Mouse (Mus musculus) erythroid progenitor cell, adult 5-6 weeks (primary cell): ENCODE results near the gene Gm21870. TPM values are rescaled to one million over a fixed set of nuclear protein-coding genes. Genes with fewer than 3 reads are reported as not detected.
"Not testable (repeated sequence)": the region's sequence is repeated elsewhere in the genome, so short reads cannot be mapped to it uniquely, and the experiment has no call there.

Experiments used
- ATAC-seq: replicated peaks from 2 replicates; pipeline ENCODE4 v1.8.0; 2016; ENCODE audit warnings: moderate number of reproducible peaks, mild to moderate bottlenecking, moderate TSS enrichment, inconsistent platforms; ENCODE audit not compliant: poor library complexity, low FRiP score, severe bottlenecking
- total RNA-seq, 2 experiments: library from RNA; stranded (forward) in 1 of 2; stranded (reverse) in 1 of 2; fragments of 150-400 nt in 1 of 2; fragments of 186-747, 209-891 nt in 1 of 2; gene quantifications; 2 replicates each; pipeline versions ENCODE4 v1.2.3 to v1.2.4; 2015 to 2017; ENCODE audit warnings: low replicate concordance in 2 of 2

Gm21870 gene
- total RNA-seq (2015; ENCODE audit: low replicate concordance) (not detected in 2 replicates), total RNA-seq (2017; ENCODE audit: low replicate concordance) (not detected in 2 replicates)

DNA sequence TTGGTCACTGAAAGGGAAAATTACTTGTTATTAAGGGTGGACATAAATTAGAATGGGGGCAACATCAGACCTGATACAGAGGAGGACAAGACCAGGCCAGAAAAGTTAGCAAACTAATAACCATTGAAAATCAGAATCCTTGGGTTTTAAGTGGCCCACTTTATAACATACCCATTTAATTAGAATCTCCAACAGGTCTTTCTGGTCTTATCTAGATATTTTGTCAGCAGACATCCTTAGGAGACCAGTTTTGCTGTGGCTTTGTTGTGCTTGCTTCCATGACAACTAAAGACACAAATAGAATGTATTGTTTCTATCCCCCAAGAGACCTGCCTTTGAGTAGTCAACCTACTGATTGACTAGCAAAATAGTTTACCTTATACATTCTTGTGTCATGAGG, at the start of gene Gm21870:
Gene Gm21870 (minus strand): TSS at position 101 of the 400 bp plus-strand sequence.
- ATAC-seq = not testable (repeated sequence)

DNA sequence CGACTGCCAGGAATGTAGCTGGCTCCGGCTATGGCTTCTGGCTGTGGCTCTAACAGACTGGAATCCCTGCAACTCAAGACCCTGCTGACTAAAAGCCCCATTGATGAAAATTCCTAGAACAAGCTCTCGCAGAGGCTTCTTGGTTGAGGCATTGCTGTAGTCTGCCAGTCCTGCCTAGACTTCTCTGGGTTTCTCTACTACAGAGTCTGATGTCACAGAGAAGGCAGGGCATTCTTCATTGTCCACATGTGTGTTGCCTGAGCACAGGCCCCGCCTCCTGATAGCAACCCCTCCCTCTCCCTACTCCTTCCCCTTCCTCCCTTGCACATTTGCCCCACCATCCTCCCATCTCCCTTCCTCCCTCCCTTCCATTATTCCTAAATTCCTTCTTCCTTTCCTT, 30.2 kb downstream of the Gm21870 start, which contains the start of gene Btbd35f6:
Gene Btbd35f6 (minus strand): TSS at position 101 of the 400 bp plus-strand sequence.
- ATAC-seq = not testable (repeated sequence)

Other genes with a start within 250 kb of the Gm21870 start
- not detected in 2 replicates for gene Btbd35f6, start 30.3 kb downstream of the Gm21870 start, total RNA-seq (2015; ENCODE audit: low replicate concordance)
- gene Btbd35f6, start 30.3 kb downstream of the Gm21870 start, total RNA-seq (2017; ENCODE audit: low replicate concordance) = not detected in 2 replicates
- not detected in 2 replicates for gene Btbd35f9, start 174.7 kb upstream of the Gm21870 start, total RNA-seq (2015; ENCODE audit: low replicate concordance)
- gene Btbd35f9, start 174.7 kb upstream of the Gm21870 start, total RNA-seq (2017; ENCODE audit: low replicate concordance) = not detected in 2 replicates